Mouse (Mus musculus) olfactory bulb, adult 2 months (tissue): Measurements from ENCODE around the gene Orm1.

Source experiments
- CTCF ChIP-seq: fragments of 200-500 bp; IDR thresholded peaks from 2 replicates; pipeline ENCODE4 v1.5.1; 2012; ENCODE audit warnings: low read depth, mild to moderate bottlenecking, low read length, moderate library complexity; ENCODE audit not compliant: insufficient read depth
- POLR2A ChIP-seq: fragments of 200-500 bp; IDR thresholded peaks from 2 replicates; pipeline ENCODE4 v1.6.1; 2012; ENCODE audit warnings: mild to moderate bottlenecking, low read depth, low read length, moderate library complexity; ENCODE audit not compliant: insufficient read depth

DNA sequence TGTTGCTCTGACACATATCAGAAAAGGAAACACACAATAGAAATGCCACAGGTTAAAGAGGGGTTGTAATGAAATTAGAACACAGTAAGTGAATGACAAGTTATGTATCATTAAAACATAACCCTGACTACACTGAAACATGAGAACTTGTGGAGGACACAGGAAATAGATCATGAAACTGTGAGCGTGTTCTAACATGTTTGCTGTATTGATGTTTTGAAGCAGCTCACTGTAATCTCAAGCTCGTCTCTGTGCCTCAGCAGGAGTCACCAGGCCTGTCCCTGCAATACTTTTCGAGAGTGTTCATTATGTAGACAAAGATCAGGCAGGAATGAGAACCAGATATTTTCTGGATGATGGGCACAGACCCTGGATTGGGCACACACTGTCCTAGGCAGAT lies 752 bp upstream of the Orm1 start:
- TF ChIP-seq CTCF (no peak), POLR2A (no peak)
